Mouse (Mus musculus) adrenal gland, adult 2 months (tissue): ENCODE data around the gene Tnik. TPM values are rescaled to one million over a fixed set of nuclear protein-coding genes. Genes with fewer than 3 reads are reported as not detected.

Experiments
- DNase-seq: peaks from one replicate; pipeline ENCODE4 v3.0.0; 2021
- polyA plus RNA-seq: library from polyadenylated mRNA; depleted of rRNA; stranded (reverse); fragments of >200 nt; gene quantifications from 2 replicates; pipeline ENCODE4 v1.2.3, GENCODE M21; 2012
- total RNA-seq, 2 experiments: library from RNA; stranded (reverse); gene quantifications; 2 replicates each; pipeline ENCODE4 v1.2.3; 2021

The Tnik gene
- total and polyA plus RNA-seq, 3 experiments, result 4.0 to 13.3 (median 12.9) TPM

GRCm38 (mm10) chr3:28346476-28346875, 83.5 kb downstream of the Tnik start:
- no peak for DNase-seq

GRCm38 (mm10) chr3:28348746-28349145, 85.7 kb downstream of the Tnik start:
- no peak for DNase-seq

GRCm38 (mm10) chr3:28350147-28350801, 87.3 kb downstream of the Tnik start:
- no peak for DNase-seq

- no peak for DNase-seq
Observed at GRCm38 (mm10) chr3:28358391-28358790, 95.4 kb downstream of the Tnik start.

- no peak for DNase-seq
Observed at GRCm38 (mm10) chr3:28359138-28359537, 96.1 kb downstream of the Tnik start.

- no peak for DNase-seq
Observed at GRCm38 (mm10) chr3:28361056-28361455, 98.0 kb downstream of the Tnik start.

- DNase-seq, result no peak
Observed at GRCm38 (mm10) chr3:28363441-28364125, 100.6 kb downstream of the Tnik start.

GRCm38 (mm10) chr3:28368746-28369145, 105.7 kb downstream of the Tnik start:
- no peak for DNase-seq

- DNase-seq, result no peak
Observed at GRCm38 (mm10) chr3:28369266-28369665, 106.3 kb downstream of the Tnik start.

- no peak for DNase-seq
Observed at GRCm38 (mm10) chr3:28369698-28370097, 106.7 kb downstream of the Tnik start.

- DNase-seq, result no peak
Observed at GRCm38 (mm10) chr3:28371583-28371982, 108.6 kb downstream of the Tnik start.

GRCm38 (mm10) chr3:28372459-28372858, 109.4 kb downstream of the Tnik start:
- no peak for DNase-seq

- DNase-seq, result no peak
Observed at GRCm38 (mm10) chr3:28374738-28375510, 111.9 kb downstream of the Tnik start.

GRCm38 (mm10) chr3:28380224-28380623, 117.2 kb downstream of the Tnik start:
- no peak for DNase-seq

- DNase-seq, result no peak
Observed at GRCm38 (mm10) chr3:28383526-28384126, 120.6 kb downstream of the Tnik start.

GRCm38 (mm10) chr3:28385199-28385975, 122.4 kb downstream of the Tnik start:
- no peak for DNase-seq

GRCm38 (mm10) chr3:28388540-28388939, 125.5 kb downstream of the Tnik start:
- no peak for DNase-seq

- DNase-seq, result no peak
Observed at GRCm38 (mm10) chr3:28390183-28390582, 127.2 kb downstream of the Tnik start.

- DNase-seq, result no peak
Observed at GRCm38 (mm10) chr3:28392542-28392941, 129.5 kb downstream of the Tnik start.

- DNase-seq, result no peak
Observed at GRCm38 (mm10) chr3:28398781-28399180, 135.8 kb downstream of the Tnik start.

GRCm38 (mm10) chr3:28399593-28400216, 136.7 kb downstream of the Tnik start:
- no peak for DNase-seq
